Mouse (Mus musculus): ENCODE data around the gene Iqck.

- TF ChIP-seq POLR2A (IDR thresholded peaks at IDR 0.05; ENCODE audit: borderline replicate concordance, insufficient read depth, low read length) (no peak), CTCF (IDR thresholded peaks at IDR 0.05; ENCODE audit: borderline replicate concordance, insufficient read depth, low read depth, low read length) (no peak)
These were observed 89.3 kb downstream of the Iqck start for GRCm38 (mm10) chr7:118944884-118945283.

All from cerebellum, adult 2 months (tissue).